Mouse (Mus musculus): ENCODE data around the gene Olfr862.

Olfr862 gene

DNA sequence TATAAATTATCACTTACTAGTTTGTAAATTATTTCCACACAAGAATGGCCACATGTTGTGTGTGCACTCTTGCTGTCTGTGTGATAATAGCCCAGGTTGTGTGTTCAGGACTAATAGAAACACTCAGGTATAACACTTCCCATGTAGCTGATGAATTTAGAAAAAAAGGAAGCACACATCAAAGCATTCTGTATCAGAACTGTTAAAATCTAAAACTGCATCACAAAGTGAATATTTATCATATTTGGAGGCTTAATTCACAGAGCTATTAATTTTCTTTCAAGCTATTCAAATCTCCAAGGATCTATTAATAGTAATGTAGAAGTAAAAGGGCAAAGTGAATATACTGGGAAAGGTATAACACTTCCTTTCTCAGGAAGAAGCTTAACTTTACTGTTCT is at the start of gene Olfr862:
Gene Olfr862, minus strand, starts transcription at position 101 of the 400 bp plus-strand sequence.
- DNase-seq (ENCODE audit: low read depth, low spot score), result no peak

DNA sequence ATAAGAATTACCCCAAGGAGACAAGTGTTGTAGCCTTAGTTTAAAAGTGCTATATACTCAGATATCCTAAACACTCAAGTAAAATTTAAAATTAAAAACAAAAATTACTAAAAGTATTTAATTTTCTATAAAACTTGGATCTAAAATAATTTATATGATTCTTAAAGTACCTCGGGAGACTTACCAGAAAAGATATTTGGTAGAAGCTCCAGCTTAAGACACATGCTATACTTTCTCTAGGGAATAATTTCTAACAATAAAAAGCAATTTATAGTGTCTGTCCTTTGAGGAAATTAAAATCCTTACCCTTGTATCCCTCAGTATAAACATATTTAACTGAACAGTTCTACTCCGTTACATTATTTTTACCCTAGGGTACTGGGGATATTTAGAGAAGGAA is 28.8 kb upstream of the Olfr862 start, which contains the start of gene Olfr77:
Gene Olfr77, plus strand, starts transcription at position 301 of the 400 bp plus-strand sequence.
- DNase-seq (ENCODE audit: low read depth, low spot score), result no peak

DNA sequence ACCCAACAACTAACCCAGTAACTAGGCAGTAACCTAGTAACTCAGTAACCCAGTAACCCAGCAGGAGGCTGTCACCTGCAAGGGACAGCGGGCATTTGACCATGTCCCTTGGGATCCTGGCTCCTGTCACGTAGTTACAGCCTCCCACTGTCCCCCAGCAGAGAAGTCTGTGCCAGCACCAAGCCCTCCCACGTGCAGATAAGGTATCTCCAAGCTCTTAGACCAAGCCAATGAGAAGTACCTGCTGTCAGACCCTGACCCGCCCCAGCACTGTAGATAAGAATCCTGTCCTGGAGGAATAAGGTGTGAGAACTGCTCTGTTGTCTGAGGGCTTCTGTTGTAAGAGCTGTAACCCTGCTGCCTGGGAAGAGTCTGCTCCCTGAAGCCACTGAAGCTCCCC is 23.4 kb upstream of the Olfr862 start:
- DNase-seq (ENCODE audit: low read depth, low spot score), result no peak

DNA sequence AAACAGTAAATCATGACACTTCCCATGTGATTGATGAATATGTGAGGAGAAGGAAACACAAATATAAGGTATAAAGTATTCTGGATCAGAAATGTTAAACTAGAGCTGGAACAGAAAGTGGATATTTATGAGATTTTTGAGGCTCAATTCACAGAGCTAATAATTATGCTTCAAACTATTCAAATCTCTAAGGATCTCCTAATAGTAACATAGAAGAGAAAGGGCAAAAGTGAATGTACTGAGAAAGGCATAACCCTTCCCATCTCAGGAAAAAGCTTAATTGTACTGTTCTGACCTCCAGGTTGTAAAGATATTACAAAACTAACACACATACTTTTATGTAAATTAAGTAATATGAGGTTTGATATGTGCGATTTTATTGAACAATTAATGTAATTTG is 38.2 kb downstream of the Olfr862 start, which contains the start of gene Olfr860:
Gene Olfr860, minus strand, starts transcription at position 101 of the 400 bp plus-strand sequence.
- no peak for DNase-seq (ENCODE audit: low read depth, low spot score)
